Mouse (Mus musculus) embryonic facial prominence, embryonic 15.5 days (tissue): Measurements from ENCODE around the gene Prkcq. TPM values are rescaled to one million over a fixed set of nuclear protein-coding genes. Genes with fewer than 3 reads are reported as not detected.

ENCODE experiments used
- ATAC-seq: fragments of 200-750 bp; cut with Nextera tagmentation; 2 replicates; pipeline ENCODE4 v1.8.0; 2017; ENCODE audit warnings: low read depth, moderate TSS enrichment; ENCODE audit not compliant: insufficient number of reproducible peaks, low FRiP score, low TSS enrichment
- H3K27ac ChIP-seq: fragments of 300-500 bp; sonication (generic); replicated peaks from 2 replicates; pipeline ENCODE4 v1.5.1; 2015; ENCODE audit warnings: mild to moderate bottlenecking, inconsistent platforms
- H3K27me3 ChIP-seq: fragments of 300-500 bp; sonication (generic); 2 replicates; pipeline ENCODE4 v1.6.1; 2015; ENCODE audit warnings: inconsistent platforms
- H3K36me3 ChIP-seq: fragments of 300-500 bp; sonication (generic); 2 replicates; pipeline ENCODE4 v1.6.1; 2015; ENCODE audit warnings: mild to moderate bottlenecking, inconsistent platforms
- H3K4me1 ChIP-seq: fragments of 300-500 bp; sonication (generic); 2 replicates; pipeline ENCODE4 v1.6.1; 2015; ENCODE audit warnings: inconsistent platforms
- H3K4me2 ChIP-seq: fragments of 300-500 bp; sonication (generic); replicated peaks from 2 replicates; pipeline ENCODE4 v1.6.1; 2015; ENCODE audit warnings: mild to moderate bottlenecking, inconsistent platforms
- H3K4me3 ChIP-seq: fragments of 300-500 bp; sonication (generic); replicated peaks from 2 replicates; pipeline ENCODE4 v1.5.1; 2015; ENCODE audit warnings: mild to moderate bottlenecking, inconsistent platforms
- H3K9ac ChIP-seq: fragments of 300-500 bp; sonication (generic); 2 replicates; pipeline ENCODE4 v1.6.1; 2015; ENCODE audit warnings: inconsistent platforms
- H3K9me3 ChIP-seq: fragments of 300-500 bp; sonication (generic); replicated peaks from 2 replicates; pipeline ENCODE4 v1.6.1; 2016; ENCODE audit warnings: inconsistent platforms
- WGBS: fragments of 180-500 bp; shearing (Covaris S2); methylation state at CpG from one replicate; pipeline ENCODE4 v1.1.7; 2015; 5-methylcytosine and 5-hydroxymethylcytosine counted together
- polyA plus RNA-seq: library from polyadenylated mRNA; unstranded; fragments of >200 nt; fragmentation: Nextera tagmentation; extraction: Ambion mirVana; gene quantifications from 2 replicates; pipeline ENCODE4 v1.2.1, GENCODE M21; 2015

Gene Prkcq
- 6.9 and 7.1 TPM in 2 replicates for polyA plus RNA-seq

GRCm38 (mm10) chr2:11171754-11172501, at the start of gene Prkcq:
TSS of gene Prkcq (plus strand) at chr2:11172108.
- ATAC-seq = peak; percentile 79
- H3K4me2 ChIP-seq = peak within 1 kb of the TSS; percentile 91
- H3K4me3 ChIP-seq = peak within 1 kb of the TSS; percentile 63
- H3K36me3 ChIP-seq = no peaks in the 10 kb centered on the region
- WGBS = 1% methylated on average over 51 of the region's 51 CpGs
- no peaks in the 10 kb centered on the region for H3K9me3 ChIP-seq
- H3K4me1 ChIP-seq = no peaks in the 10 kb centered on the region
- H3K27me3 ChIP-seq = peaks cover 13% of the 10 kb centered on the region
- H3K9ac ChIP-seq = peak within 1 kb of the TSS; percentile 42
- peak within 1 kb of the TSS; percentile 44 for H3K27ac ChIP-seq

DNA sequence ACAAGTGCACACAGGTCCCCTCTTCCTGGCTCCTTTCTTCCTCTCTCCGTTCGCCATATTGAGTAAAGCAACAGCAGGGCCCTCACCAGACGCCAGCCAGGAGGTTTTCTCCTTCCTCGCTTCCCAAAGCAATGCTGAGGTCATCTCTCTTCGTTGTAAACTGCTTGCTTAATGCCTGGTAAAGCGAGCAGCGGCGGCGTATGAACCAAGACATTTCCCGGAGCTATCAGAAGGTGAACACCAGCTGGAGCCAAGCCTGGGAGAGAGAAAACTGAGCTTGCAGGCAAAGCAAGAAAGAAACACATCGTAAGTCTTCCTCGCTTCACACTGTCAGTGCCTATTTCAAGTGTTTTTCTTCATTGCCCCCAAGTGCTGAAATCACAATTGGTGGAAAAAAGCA, 41.0 kb upstream of the Prkcq start:
- H3K27ac ChIP-seq = no peak overlapping the region
- 88% methylated on average over 12 of the region's 12 CpGs for WGBS
- no peak for ATAC-seq
- H3K36me3 ChIP-seq = no peaks in the 10 kb centered on the region
- no peak overlapping the region for H3K4me3 ChIP-seq
- no peak overlapping the region for H3K4me2 ChIP-seq
- no peaks in the 10 kb centered on the region for H3K4me1 ChIP-seq
- no peak overlapping the region for H3K9ac ChIP-seq
- no peaks in the 10 kb centered on the region for H3K27me3 ChIP-seq
- no peaks in the 10 kb centered on the region for H3K9me3 ChIP-seq

GRCm38 (mm10) chr2:11135718-11136117, 36.2 kb upstream of the Prkcq start:
- H3K4me2 ChIP-seq = no peak overlapping the region
- H3K4me3 ChIP-seq = no peak overlapping the region
- H3K36me3 ChIP-seq = no peaks in the 10 kb centered on the region
- no peak overlapping the region for H3K9ac ChIP-seq
- H3K27ac ChIP-seq = no peak overlapping the region
- no peaks in the 10 kb centered on the region for H3K9me3 ChIP-seq
- ATAC-seq = no peak
- 60% methylated on average over 6 of the region's 6 CpGs for WGBS
- H3K27me3 ChIP-seq = no peaks in the 10 kb centered on the region
- no peaks in the 10 kb centered on the region for H3K4me1 ChIP-seq

DNA sequence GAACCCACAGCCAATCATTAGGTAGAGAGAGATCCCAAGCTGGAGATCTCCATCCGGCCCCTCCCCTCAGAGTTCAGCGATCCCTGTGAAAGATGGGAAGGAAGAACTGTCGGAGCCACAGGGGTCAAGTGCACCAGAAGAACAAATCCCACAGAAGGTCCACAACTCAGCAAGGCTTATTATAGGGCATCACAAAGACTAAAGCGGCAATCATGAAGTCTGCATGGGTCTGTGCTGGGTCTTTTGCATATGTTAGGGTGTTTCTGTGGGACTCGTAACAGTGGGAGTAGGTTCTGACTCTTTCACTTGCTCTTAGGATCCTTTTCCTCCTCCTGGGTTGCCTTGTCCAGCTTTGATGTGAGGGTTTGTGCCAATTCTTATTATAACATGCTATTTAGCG, 33.8 kb upstream of the Prkcq start:
- H3K9me3 ChIP-seq = no peaks in the 10 kb centered on the region
- H3K4me1 ChIP-seq = no peaks in the 10 kb centered on the region
- no peaks in the 10 kb centered on the region for H3K27me3 ChIP-seq
- H3K9ac ChIP-seq = no peak overlapping the region
- H3K27ac ChIP-seq = no peak overlapping the region
- WGBS = 92% methylated on average over 6 of the region's 6 CpGs
- ATAC-seq = no peak
- H3K4me3 ChIP-seq = no peak overlapping the region
- no peaks in the 10 kb centered on the region for H3K36me3 ChIP-seq
- no peak overlapping the region for H3K4me2 ChIP-seq

DNA sequence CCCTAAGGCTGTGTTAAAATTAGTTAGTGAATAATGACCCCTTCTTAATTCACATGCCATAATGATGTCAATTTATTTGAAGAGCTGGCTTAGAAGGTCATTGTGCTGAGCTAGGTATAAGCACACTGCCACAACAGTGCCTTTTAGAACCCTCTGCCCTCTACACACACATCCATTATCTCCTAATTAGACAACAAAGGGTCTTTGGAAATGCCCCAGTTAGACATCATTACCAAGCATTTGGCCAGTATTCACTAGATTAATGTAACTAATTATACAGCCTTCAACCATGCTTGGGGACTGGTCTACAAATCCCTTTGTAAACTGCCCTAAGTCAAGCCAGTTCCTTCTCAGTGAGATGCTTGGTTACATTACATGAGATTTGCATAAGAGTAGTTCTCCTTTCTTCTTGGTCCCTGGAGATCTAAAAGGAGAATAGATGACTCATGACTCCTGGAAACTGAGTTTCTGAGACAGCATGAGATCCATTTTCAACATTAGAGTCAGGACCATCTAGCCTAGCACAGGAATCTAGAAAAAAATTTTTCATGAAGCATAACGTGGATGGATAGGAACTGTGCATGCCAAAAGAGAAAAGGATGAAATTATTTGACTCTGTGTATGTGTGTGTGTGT, 32.3 kb upstream of the Prkcq start:
- no peaks in the 10 kb centered on the region for H3K9me3 ChIP-seq
- no peaks in the 10 kb centered on the region for H3K36me3 ChIP-seq
- no peaks in the 10 kb centered on the region for H3K4me1 ChIP-seq
- WGBS = 79% methylated on average over 1 of the region's 1 CpGs
- no peak for ATAC-seq
- no peak overlapping the region for H3K4me3 ChIP-seq
- no peak overlapping the region for H3K9ac ChIP-seq
- no peaks in the 10 kb centered on the region for H3K27me3 ChIP-seq
- H3K27ac ChIP-seq = no peak overlapping the region
- no peak overlapping the region for H3K4me2 ChIP-seq

- whole genome bisulfite sequencing = 71% methylated on average over 3 of the region's 3 CpGs
- Histone ChIP-seq H3K4me1 (no peaks in the 10 kb centered on the region), H3K27ac (no peak overlapping the region), H3K27me3 (no peaks in the 10 kb centered on the region), H3K36me3 (no peaks in the 10 kb centered on the region), H3K4me3 (no peak overlapping the region), H3K9me3 (no peaks in the 10 kb centered on the region), H3K4me2 (no peak overlapping the region), H3K9ac (no peak overlapping the region)
- no peak for ATAC-seq
These were observed 31.5 kb upstream of the Prkcq start for GRCm38 (mm10) chr2:11140385-11140784.

- H3K27me3 ChIP-seq = no peaks in the 10 kb centered on the region
- H3K36me3 ChIP-seq = no peaks in the 10 kb centered on the region
- no peak overlapping the region for H3K4me2 ChIP-seq
- H3K9ac ChIP-seq = no peak overlapping the region
- ATAC-seq = no peak
- H3K4me3 ChIP-seq = no peak overlapping the region
- H3K4me1 ChIP-seq = no peaks in the 10 kb centered on the region
- 76% methylated on average over 4 of the region's 4 CpGs for WGBS
- H3K27ac ChIP-seq = no peak overlapping the region
- no peaks in the 10 kb centered on the region for H3K9me3 ChIP-seq
These were observed 22.8 kb upstream of the Prkcq start for GRCm38 (mm10) chr2:11149091-11149490.

GRCm38 (mm10) chr2:11150975-11151374, 20.9 kb upstream of the Prkcq start:
- no peak overlapping the region for H3K4me3 ChIP-seq
- no peaks in the 10 kb centered on the region for H3K27me3 ChIP-seq
- H3K4me1 ChIP-seq = no peaks in the 10 kb centered on the region
- WGBS = 57% methylated on average over 7 of the region's 7 CpGs
- H3K9me3 ChIP-seq = no peaks in the 10 kb centered on the region
- H3K27ac ChIP-seq = no peak overlapping the region
- ATAC-seq = no peak
- H3K36me3 ChIP-seq = no peaks in the 10 kb centered on the region
- no peak overlapping the region for H3K9ac ChIP-seq
- no peak overlapping the region for H3K4me2 ChIP-seq

GRCm38 (mm10) chr2:11151655-11152323, 20.1 kb upstream of the Prkcq start:
- H3K4me3 ChIP-seq = no peak overlapping the region
- H3K9ac ChIP-seq = no peak overlapping the region
- H3K27me3 ChIP-seq = no peaks in the 10 kb centered on the region
- 70% methylated on average over 6 of the region's 6 CpGs for WGBS
- no peak overlapping the region for H3K4me2 ChIP-seq
- ATAC-seq = no peak
- no peaks in the 10 kb centered on the region for H3K36me3 ChIP-seq
- no peaks in the 10 kb centered on the region for H3K4me1 ChIP-seq
- no peak overlapping the region for H3K27ac ChIP-seq
- H3K9me3 ChIP-seq = no peaks in the 10 kb centered on the region

- Histone ChIP-seq H3K9ac (no peak overlapping the region), H3K27ac (no peak overlapping the region), H3K27me3 (no peaks in the 10 kb centered on the region), H3K4me1 (no peaks in the 10 kb centered on the region), H3K9me3 (no peaks in the 10 kb centered on the region), H3K36me3 (no peaks in the 10 kb centered on the region), H3K4me3 (no peak overlapping the region), H3K4me2 (no peak overlapping the region)
- ATAC-seq = no peak
- WGBS = 73% methylated on average over 7 of the region's 7 CpGs
These were observed 12.3 kb upstream of the Prkcq start for GRCm38 (mm10) chr2:11159641-11160040.

DNA sequence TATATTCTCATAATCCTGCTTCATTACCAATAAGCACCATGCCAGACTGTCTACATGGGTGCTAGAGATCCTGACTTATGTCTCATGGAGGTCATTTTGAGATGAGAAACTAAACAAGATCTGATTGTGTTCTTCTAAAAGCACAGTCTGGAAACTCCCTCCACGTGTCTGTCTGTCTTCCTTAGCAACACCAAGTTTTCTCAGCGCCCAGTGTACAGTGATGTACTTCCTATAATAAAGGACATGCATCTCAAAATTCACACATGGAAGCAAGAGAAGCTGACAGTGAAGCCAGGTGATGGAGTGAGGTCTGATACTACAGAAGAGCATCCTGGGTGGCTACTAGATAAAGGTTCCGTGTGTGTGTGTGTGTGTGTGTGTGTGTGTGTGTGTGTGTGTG, 11.2 kb upstream of the Prkcq start:
- Histone ChIP-seq H3K9me3 (no peaks in the 10 kb centered on the region), H3K27ac (no peak overlapping the region), H3K4me3 (no peak overlapping the region), H3K4me2 (no peak overlapping the region), H3K36me3 (no peaks in the 10 kb centered on the region), H3K4me1 (no peaks in the 10 kb centered on the region), H3K9ac (no peak overlapping the region), H3K27me3 (no peaks in the 10 kb centered on the region)
- no peak for ATAC-seq
- WGBS = 83% methylated on average over 3 of the region's 3 CpGs
